Mouse (Mus musculus) heart, postnatal 0 days (tissue): ENCODE measurements around the gene Tph2. TPM values are rescaled to one million over a fixed set of nuclear protein-coding genes. Genes with fewer than 3 reads are reported as not detected.

Source experiments
- ATAC-seq: fragments of 200-750 bp; cut with Nextera tagmentation; 2 replicates; pipeline ENCODE4 v1.8.0; 2017; ENCODE audit warnings: low read depth, moderate number of reproducible peaks, moderate library complexity; ENCODE audit not compliant: insufficient read depth
- DNase-seq: peaks from one replicate; pipeline ENCODE4 v3.0.0-alpha.2; 2016; ENCODE audit warnings: low spot score
- H3K27ac ChIP-seq: fragments of 300-500 bp; sonication (generic); 2 replicates; pipeline ENCODE4 v1.5.1; 2014; ENCODE audit warnings: low read depth, mild to moderate bottlenecking
- H3K27me3 ChIP-seq: fragments of 300-500 bp; sonication (generic); 2 replicates; pipeline ENCODE4 v1.6.1; 2014; ENCODE audit warnings: low read length, mixed read lengths; ENCODE audit not compliant: control insufficient read depth, insufficient read depth
- H3K36me3 ChIP-seq: fragments of 300-500 bp; sonication (generic); replicated peaks from 2 replicates; pipeline ENCODE4 v1.6.1; 2014; ENCODE audit warnings: low read length, mixed read lengths; ENCODE audit not compliant: control insufficient read depth, insufficient read depth
- H3K4me1 ChIP-seq: fragments of 300-500 bp; sonication (generic); 2 replicates; pipeline ENCODE4 v1.6.1; 2014; ENCODE audit warnings: antibody characterized with exemption; ENCODE audit not compliant: control insufficient read depth, insufficient read depth
- H3K4me2 ChIP-seq: fragments of 300-500 bp; sonication (generic); 2 replicates; pipeline ENCODE4 v1.6.1; 2014; ENCODE audit warnings: low read depth, mild to moderate bottlenecking, low read length, moderate library complexity
- H3K4me3 ChIP-seq: fragments of 300-500 bp; sonication (generic); 2 replicates; pipeline ENCODE4 v1.5.1; 2014; ENCODE audit warnings: low read depth, low read length
- H3K9ac ChIP-seq: fragments of 300-500 bp; sonication (generic); replicated peaks from 2 replicates; pipeline ENCODE4 v1.6.1; 2014; ENCODE audit warnings: low read depth, low read length, mixed read lengths
- H3K9me3 ChIP-seq: fragments of 300-500 bp; sonication (generic); replicated peaks from 2 replicates; pipeline ENCODE4 v1.6.1; 2016; ENCODE audit warnings: low read length; ENCODE audit not compliant: control insufficient read depth
- CTCF ChIP-seq: IDR thresholded peaks from 2 replicates; pipeline ENCODE4 v1.5.1; 2016; ENCODE audit warnings: antibody characterized with exemption, control low read depth, low read depth
- EP300 ChIP-seq: IDR thresholded peaks from 2 replicates; pipeline ENCODE4 v1.6.1; 2016; ENCODE audit warnings: antibody characterized with exemption, low read depth
- WGBS: fragments of 180-500 bp; shearing (Covaris S2); extraction: QIAGEN DNeasy Blood & Tissue Kit; methylation state at CpG from one replicate; pipeline ENCODE4 v1.1.7; 2014; 5-methylcytosine and 5-hydroxymethylcytosine counted together
- polyA plus RNA-seq: library from polyadenylated mRNA; unstranded; fragments of >200 nt; fragmentation: Nextera tagmentation; extraction: Ambion mirVana; gene quantifications from 2 replicates; pipeline ENCODE4 v1.2.1, GENCODE M21; 2015
- total RNA-seq: library from RNA; depleted of rRNA; stranded (reverse); fragments of >200 nt; gene quantifications from 2 replicates; pipeline ENCODE4 v1.2.3, GENCODE M21; 2014; ENCODE audit warnings: low replicate concordance

The Tph2 gene
- total and polyA plus RNA-seq, 2 experiments from 2014 or later, result 0.05 TPM; not detected in 1

DNA sequence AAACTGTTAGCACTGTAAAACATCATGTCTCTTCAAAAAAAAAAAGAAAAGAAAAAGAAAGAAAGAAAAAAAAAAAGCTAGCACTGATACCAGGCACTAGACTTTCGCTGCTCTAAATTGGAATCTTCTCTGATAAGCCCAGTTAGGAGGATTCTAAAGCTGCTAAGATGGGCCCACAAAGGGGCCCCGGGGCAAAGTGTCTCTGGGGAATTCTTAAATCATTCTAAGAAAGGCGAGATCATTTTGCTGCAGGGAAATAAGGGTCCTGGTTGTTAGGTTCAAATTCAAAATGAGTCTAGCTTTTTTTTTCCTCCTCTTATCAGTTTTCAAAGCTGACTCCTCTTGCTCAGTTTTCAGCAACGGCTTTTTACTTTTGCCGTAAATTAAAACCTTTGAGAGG is 59.3 kb downstream of the Tph2 start:
- Histone ChIP-seq H3K4me2 (no peak overlapping the region), H3K4me3 (no peak overlapping the region), H3K27me3 (no peaks in the 10 kb centered on the region), H3K4me1 (no peaks in the 10 kb centered on the region), H3K27ac (no peak overlapping the region), H3K36me3 (no peaks in the 10 kb centered on the region), H3K9me3 (no peaks in the 10 kb centered on the region), H3K9ac (no peak overlapping the region)
- no peak for DNase-seq
- ATAC-seq, result no peak
- TF ChIP-seq EP300, result no peak
- TF ChIP-seq CTCF, result no peak
- 33% methylated on average over 5 of the region's 5 CpGs for WGBS

DNA sequence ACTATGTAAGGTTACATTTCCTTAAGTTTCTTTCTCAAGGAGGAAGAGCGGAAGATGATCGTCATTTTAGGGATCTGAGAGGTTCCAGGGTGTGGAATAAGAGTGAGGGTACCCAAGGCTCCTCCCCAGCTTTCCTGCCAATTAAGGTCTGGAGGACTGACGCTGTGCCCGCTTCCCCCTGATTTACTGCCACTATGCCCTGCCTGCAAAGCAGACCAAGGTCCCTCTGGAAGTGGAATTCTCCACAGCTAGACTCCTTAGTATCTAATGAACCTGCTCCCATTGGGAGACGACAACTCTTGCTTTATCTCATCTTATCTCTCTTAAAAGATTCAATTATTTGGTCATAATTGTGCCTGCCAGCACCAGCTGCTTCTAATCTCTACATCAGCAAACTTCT is 59.8 kb downstream of the Tph2 start:
- H3K9ac ChIP-seq, result no peak overlapping the region
- H3K4me3 ChIP-seq, result no peak overlapping the region
- ATAC-seq (no peak), DNase-seq (no peak)
- TF ChIP-seq CTCF (no peak), EP300 (no peak)
- H3K4me1 ChIP-seq, result no peaks in the 10 kb centered on the region
- WGBS, result 69% methylated on average over 5 of the region's 5 CpGs
- no peak overlapping the region for H3K4me2 ChIP-seq
- H3K36me3 ChIP-seq, result no peaks in the 10 kb centered on the region
- H3K9me3 ChIP-seq, result no peaks in the 10 kb centered on the region
- H3K27me3 ChIP-seq, result no peaks in the 10 kb centered on the region
- H3K27ac ChIP-seq, result no peak overlapping the region

DNA sequence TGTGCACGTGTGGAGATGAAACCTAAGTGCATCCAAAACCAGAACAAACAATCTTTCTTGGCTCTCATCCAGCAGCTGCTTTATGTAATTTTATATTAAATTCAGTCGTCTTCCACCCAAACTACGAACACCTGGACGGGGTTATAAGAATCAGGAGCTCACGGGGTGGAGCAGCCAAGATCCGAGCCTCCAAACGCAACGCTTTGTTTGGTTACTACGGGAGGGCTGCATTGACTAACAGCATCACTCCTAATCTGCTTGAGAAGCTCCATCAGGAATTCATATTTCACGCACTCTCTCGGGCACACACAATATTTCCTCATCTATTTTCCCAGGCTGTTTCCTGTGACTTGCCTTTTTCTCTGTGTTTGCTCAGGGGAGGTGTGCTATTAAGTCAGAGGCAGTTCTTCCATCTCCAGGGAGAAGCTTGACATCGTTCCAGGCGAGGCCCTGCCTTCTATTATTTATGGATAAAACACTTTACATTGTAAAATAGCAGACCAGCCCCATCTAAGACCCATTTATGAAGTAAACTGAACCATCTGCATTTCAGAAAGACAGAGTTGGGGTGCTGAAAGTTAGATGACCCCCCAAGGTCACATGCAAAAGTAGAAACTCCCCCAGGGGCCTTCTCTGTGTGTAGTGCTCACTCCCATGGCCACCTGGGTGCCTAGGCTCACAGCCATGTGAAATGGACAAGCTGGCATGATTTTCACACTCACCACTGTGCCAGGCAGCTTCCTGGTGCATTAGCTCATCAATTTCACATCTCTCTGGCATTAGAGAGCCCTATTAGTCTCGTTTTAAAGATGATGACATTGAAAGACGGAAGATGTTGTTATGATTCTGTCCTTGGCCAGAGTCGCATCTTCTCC is 76.9 kb downstream of the Tph2 start:
- H3K27ac ChIP-seq, result no peak overlapping the region
- DNase-seq, result no peak
- H3K9me3 ChIP-seq, result no peaks in the 10 kb centered on the region
- H3K36me3 ChIP-seq, result no peaks in the 10 kb centered on the region
- ATAC-seq, result no peak
- H3K4me3 ChIP-seq, result no peak overlapping the region
- no peaks in the 10 kb centered on the region for H3K4me1 ChIP-seq
- WGBS, result 71% methylated on average over 16 of the region's 16 CpGs
- no peak overlapping the region for H3K4me2 ChIP-seq
- no peak for TF ChIP-seq CTCF
- TF ChIP-seq EP300, result no peak
- H3K27me3 ChIP-seq, result no peaks in the 10 kb centered on the region
- no peak overlapping the region for H3K9ac ChIP-seq

DNA sequence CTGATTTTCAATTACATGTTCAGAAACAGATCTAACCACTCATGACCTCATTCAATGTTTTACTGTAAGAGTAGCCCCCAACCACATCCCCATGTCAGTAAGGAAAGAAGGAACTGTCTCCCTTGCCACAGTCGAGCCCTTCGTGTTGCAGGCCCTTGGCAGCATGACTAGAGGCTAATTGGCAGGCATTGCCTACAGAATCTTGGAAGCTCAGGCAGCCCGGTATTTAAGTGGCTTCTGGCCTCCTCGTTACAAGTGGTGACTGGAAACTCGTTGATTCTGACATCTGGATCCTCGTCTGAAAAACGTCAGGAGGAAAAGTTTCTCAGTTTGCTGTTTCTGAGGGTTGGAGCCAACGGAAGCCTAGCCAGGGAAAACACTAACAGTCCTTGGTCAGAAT is 80.6 kb downstream of the Tph2 start:
- ATAC-seq, result no peak
- DNase-seq, result no peak
- H3K4me3 ChIP-seq, result no peak overlapping the region
- no peaks in the 10 kb centered on the region for H3K27me3 ChIP-seq
- no peaks in the 10 kb centered on the region for H3K9me3 ChIP-seq
- no peaks in the 10 kb centered on the region for H3K36me3 ChIP-seq
- 36% methylated on average over 8 of the region's 8 CpGs for WGBS
- no peak overlapping the region for H3K27ac ChIP-seq
- TF ChIP-seq CTCF (no peak), EP300 (no peak)
- H3K4me1 ChIP-seq, result no peaks in the 10 kb centered on the region
- no peak overlapping the region for H3K4me2 ChIP-seq
- H3K9ac ChIP-seq, result no peak overlapping the region

DNA sequence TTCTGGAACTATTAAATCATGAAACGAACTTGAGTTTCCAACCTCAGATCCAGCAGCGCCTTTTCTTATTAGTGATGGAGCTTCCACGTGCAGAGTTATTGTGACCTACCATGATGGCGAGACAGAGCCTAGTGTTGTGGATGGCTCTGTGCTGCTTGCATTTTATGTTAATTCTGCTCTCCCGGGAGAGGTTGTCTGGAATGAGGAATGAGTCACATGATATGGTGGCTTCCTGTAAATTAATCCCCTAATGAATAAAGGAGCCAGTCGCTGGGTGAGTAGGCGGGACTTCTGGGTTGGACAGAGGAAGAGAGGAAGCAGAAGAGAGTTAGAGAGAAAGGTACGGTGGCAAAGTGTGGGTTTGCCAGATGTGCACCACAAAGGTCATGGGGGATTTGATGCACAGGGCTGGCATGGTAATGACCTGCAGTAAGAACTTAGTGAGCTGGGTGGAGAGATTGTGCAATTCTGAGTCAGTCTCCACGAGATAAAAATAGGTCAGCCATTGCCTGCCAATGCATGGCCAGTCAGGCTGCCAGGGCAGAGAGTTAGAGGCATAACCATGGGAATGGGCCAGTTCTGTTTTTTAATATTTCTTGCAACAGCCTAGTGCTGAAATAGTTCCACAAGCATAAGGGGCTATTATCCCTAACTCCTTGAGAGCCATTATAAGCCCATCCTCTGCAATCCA is 84.8 kb downstream of the Tph2 start:
- H3K9ac ChIP-seq, result no peak overlapping the region
- H3K9me3 ChIP-seq, result no peaks in the 10 kb centered on the region
- WGBS, result 59% methylated on average over 9 of the region's 9 CpGs
- H3K27me3 ChIP-seq, result no peaks in the 10 kb centered on the region
- H3K4me3 ChIP-seq, result no peak overlapping the region
- ATAC-seq, result peak; percentile 36; the same call in 1 of the 2 replicates
- H3K4me1 ChIP-seq, result no peaks in the 10 kb centered on the region
- no peak overlapping the region for H3K27ac ChIP-seq
- DNase-seq, result no peak
- no peak for TF ChIP-seq EP300
- TF ChIP-seq CTCF, result no peak
- no peaks in the 10 kb centered on the region for H3K36me3 ChIP-seq
- H3K4me2 ChIP-seq, result no peak overlapping the region
